Mouse (Mus musculus): ENCODE measurements around the gene B020031M17Rik.
"Not testable (repeated sequence)": the region's sequence is repeated elsewhere in the genome, so short reads cannot be mapped to it uniquely, and the experiment has no call there.

- not testable (repeated sequence) for TF ChIP-seq CTCF (IDR thresholded peaks at IDR 0.05; ENCODE audit: extremely low read depth, insufficient read length, insufficient replicate concordance, low read depth, low read length); POLR2A (IDR thresholded peaks at IDR 0.05; ENCODE audit: low read depth, low read length)
Measured at GRCm38 (mm10) chr13:119955567-119955966, 5.0 kb upstream of the B020031M17Rik start.
